Mouse (Mus musculus): Measurements from ENCODE around the gene Ppm1d.

GRCm38 (mm10) chr11:85301836-85302235 lies 9.2 kb upstream of the Ppm1d start:
- TF ChIP-seq GATA1 (IDR thresholded peaks at IDR 0.05; ENCODE audit: low read length) (no peak), TAL1 (IDR thresholded peaks at IDR 0.05; ENCODE audit: low read length) (no peak)
